Mouse (Mus musculus) G1E (cell line): ENCODE results near the gene Lelp1.

ENCODE experiments used
- CTCF ChIP-seq: IDR thresholded peaks from 2 replicates; pipeline ENCODE4 v1.5.1; 2012; ENCODE audit warnings: low read depth, low read length, inconsistent platforms, mixed read lengths
- GATA1 ChIP-seq: IDR thresholded peaks from 2 replicates; pipeline ENCODE4 v1.6.1; 2012; ENCODE audit warnings: borderline replicate concordance, low read length, inconsistent platforms, mixed read lengths
- GATA2 ChIP-seq: IDR thresholded peaks from 2 replicates; pipeline ENCODE4 v1.6.1; 2012; ENCODE audit warnings: low read depth, low read length, inconsistent platforms, borderline replicate concordance
- POLR2AphosphoS5 ChIP-seq: IDR thresholded peaks from 2 replicates; pipeline ENCODE4 v1.6.1; 2012; ENCODE audit warnings: low read depth, low read length, inconsistent platforms; ENCODE audit not compliant: insufficient replicate concordance
- TAL1 ChIP-seq: conservative IDR thresholded peaks from 2 replicates; pipeline ENCODE4 v1.6.1; 2012; ENCODE audit warnings: low read depth, low read length, inconsistent platforms, mixed read lengths

DNA sequence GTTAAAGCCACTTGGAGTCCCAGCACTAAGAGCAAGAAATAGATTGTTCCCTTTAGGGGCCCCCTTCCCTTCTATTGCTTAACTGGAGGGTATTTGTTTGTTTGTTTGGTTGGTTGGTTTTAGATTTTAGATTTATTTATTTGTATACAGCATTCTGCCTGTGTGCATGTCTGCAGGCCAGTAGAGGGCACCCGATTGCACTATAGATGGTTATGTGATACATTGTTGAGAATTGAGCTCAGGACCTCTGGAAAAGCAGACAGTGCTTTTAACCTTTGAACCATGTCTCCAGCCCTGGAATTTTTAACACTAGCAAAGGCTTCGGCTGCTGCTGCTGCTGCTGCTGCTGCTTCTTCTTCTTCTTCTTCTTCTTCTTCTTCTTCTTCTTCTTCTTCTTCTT lies 4.9 kb upstream of the Lelp1 start:
- TF ChIP-seq CTCF: no peak
- no peak for TF ChIP-seq TAL1
- no peak for TF ChIP-seq GATA1
- no peak for TF ChIP-seq POLR2AphosphoS5
- no peak for TF ChIP-seq GATA2
